Mouse (Mus musculus) stomach, postnatal 0 days (tissue): ENCODE results near the gene Cep70.

Experiments used
- CTCF ChIP-seq: IDR thresholded peaks from 2 replicates; pipeline ENCODE4 v1.5.1; 2016; ENCODE audit warnings: antibody characterized with exemption, low read depth, mild to moderate bottlenecking, moderate library complexity
- EP300 ChIP-seq: optimal IDR thresholded peaks from 2 replicates; pipeline ENCODE3; 2016; ENCODE audit warnings: antibody characterized with exemption

DNA sequence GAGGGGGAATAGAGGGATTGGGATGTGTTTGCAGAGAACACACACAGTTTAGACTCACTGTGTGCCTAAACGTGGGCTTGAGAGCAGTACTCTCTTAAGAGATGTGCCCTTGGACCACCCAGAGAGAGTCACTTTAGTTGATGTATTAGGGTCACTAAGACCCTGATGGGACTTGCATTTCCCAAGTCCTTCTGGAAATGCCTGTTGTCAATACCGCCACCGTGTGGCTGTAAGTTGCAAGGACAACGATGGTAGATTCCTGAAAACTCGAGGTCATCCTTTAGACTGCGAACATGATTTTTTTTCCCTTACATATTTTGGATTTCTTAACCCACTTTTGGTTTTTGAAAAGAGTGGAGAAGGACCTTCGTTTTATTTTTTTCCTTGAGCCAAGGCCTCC, 1.1 kb upstream of the Cep70 start:
- TF ChIP-seq CTCF: peak; percentile 97
- TF ChIP-seq EP300: no peak
